Mouse (Mus musculus) brown adipose tissue, adult 24 weeks (tissue): ENCODE data around the gene Mtif2. TPM values are rescaled to one million over a fixed set of nuclear protein-coding genes. Genes with fewer than 3 reads are reported as not detected.
A peak's percentile ranks its signal among the peaks of the same experiment; 100 is the strongest.

Source experiments
- H3K27ac ChIP-seq: fragments of 200-500 bp; replicated peaks from 2 replicates; pipeline ENCODE4 v1.5.1; 2012; ENCODE audit warnings: low read depth, mild to moderate bottlenecking, low read length
- H3K4me1 ChIP-seq: fragments of 200-500 bp; 2 replicates; pipeline ENCODE4 v1.6.1; 2012; ENCODE audit warnings: low read length, mixed read lengths; ENCODE audit not compliant: control insufficient read depth, insufficient read depth, insufficient read length
- H3K4me3 ChIP-seq: fragments of 200-500 bp; 2 replicates; pipeline ENCODE4 v1.5.1; 2012; ENCODE audit warnings: low read depth, mild to moderate bottlenecking, low read length, moderate library complexity; ENCODE audit not compliant: insufficient read depth
- polyA plus RNA-seq: library from polyadenylated mRNA; stranded (reverse); fragments of >200 nt; gene quantifications from 2 replicates; pipeline ENCODE4 v1.2.4, GENCODE M21; 2012; ENCODE audit not compliant: missing spikeins, insufficient read depth, insufficient read length

Mtif2 gene
- polyA plus RNA-seq, 1 experiment: 51.4 TPM

DNA sequence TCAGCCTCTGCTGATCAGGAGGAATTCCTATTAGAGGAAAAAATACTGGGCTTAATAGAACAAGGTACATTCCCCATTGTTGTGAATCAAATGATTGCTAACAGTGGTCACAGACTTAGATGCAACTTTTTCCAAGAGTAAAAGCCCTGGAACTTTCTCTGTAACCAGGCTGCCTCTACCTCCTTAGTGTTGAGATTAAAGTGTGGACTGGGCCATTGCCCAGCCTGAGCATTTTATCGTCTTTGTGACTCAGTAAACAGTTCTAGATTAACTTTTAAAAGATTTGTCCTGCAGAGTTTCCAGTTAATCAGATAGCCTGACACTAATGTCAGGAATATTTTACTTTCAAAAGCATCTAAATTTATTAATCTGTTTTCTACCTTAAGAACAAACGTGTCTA, 20.6 kb downstream of the Mtif2 start:
- H3K4me1 ChIP-seq: 0 out of 2 replicates have a peak, but pooled peaks cover 2% of the 10 kb centered on the region
- peak overlapping the region; percentile 97; the same call in 1 of the 2 replicates for H3K4me3 ChIP-seq
- H3K27ac ChIP-seq: no peak overlapping the region

DNA sequence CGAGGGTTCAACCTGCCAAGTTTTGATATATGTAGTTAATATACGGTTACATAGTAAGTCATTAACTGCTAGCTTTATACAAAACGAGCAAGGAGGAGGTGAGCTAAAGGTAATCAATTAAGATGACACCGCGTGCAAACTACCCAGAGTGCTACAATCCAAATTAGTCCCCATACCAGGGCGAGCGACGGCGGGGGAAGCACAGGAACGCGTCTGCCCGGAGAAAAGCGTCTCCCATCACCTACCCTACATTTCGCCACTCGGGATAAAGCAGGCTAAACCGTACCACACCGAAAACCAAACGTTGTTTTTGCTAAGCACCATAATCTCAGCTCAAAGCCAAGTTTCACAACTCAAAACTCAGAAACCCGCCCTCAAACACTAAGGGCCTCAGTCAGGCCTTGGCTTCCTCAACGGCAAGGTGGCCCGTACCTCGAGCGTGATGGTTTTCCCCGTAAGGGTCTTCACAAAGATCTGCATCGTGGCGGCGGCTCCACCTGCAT, 21.1 kb downstream of the Mtif2 start:
- Histone ChIP-seq H3K4me3 (peak overlapping the region; percentile 97), H3K4me1 (0 out of 2 replicates have a peak, but pooled peaks cover 2% of the 10 kb centered on the region), H3K27ac (peak overlapping the region; percentile 75)

DNA sequence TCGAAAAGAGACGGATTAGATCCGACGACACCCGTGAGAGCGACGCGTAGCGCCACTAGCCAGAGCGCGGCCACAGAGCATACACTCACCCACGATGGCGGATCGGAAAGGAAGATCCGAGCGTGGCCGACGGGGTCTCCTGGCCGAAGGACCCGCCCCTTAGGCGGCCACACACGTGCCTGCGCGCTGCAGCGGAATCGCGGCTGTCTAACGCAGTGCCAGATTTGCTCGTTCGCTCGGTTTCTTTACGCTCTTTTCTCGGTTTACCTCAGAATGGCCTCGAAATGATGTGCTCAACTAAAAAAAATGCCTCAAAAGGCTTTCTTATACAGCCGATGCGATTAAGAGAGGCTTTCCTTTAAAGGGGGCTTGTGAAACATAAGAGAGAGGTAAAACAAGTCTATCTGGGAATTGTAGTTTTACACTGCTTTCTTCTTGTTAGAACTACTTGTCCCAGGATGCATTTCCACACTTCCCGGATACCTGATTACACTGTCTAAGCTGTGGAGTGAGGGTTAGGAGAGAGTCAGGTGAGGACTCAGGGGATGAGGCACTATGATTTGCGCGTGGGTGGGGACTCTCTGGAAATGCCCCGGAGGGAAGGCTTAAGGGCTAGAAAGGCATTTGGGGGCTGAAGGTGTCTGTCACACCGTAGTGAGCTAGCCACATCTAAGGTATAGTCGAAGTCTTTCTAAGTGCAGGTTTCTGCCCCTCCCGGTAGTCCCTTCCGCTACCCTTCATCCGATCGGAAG, 21.7 kb downstream of the Mtif2 start, which contains the start of the genes Clhc1 and Rps27a:
TSS of gene Clhc1 (plus strand) at position 199 of the 752 bp plus-strand sequence.
TSS of gene Rps27a (minus strand) at position 358 of the 752 bp plus-strand sequence.
- Histone ChIP-seq H3K4me3 (peak within 1 kb of the TSS; percentile 97), H3K27ac (peak within 1 kb of the TSS; percentile 99), H3K4me1 (0 out of 2 replicates have a peak, but pooled peaks cover 2% of the 10 kb centered on the region)

DNA sequence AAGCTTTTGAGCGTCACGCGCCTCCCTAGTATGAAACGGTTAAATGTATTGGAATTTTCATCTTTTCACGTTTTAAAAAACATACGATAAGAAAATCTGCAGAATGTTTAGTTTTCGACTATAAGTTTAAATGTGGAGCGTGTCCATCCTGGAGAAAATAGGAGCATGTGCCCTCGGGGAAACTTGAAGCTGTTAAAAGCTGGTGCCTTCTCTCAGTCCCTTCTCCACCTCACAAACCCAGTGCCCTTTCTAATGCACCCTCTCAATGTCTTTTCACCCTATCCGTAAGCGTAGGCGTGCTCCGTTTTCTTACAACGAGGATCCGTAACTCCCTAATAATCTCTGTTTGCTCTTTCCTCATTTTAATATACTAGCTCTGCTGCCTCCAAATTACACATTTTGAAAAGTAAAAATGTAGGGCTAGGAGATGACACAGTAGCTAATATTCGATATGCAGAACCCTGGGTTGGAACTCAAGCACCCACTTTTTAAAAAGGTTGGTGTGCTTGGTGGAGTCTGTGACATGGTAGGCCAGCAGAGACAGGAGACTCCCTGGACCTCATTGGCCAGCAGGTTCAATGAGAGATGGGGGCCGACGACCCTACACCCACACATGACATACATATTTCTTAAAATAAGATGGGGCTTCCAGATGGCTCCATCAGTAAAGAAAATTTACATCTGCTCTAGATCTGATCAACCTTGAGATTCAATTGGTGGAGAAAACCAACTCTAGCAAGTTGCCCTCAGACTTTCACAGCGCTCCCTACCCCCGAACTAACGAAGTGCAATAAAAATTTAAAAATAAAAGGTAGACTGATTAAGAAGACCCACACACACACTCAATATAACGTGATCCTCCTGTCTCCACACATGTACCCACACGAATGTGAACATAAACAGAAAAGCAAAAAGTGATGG, 22.6 kb downstream of the Mtif2 start:
- peak overlapping the region; percentile 97 for H3K4me3 ChIP-seq
- peak overlapping the region; percentile 58 for H3K27ac ChIP-seq

GRCm38 (mm10) chr11:29549425-29549778, 23.2 kb downstream of the Mtif2 start:
- Histone ChIP-seq H3K4me3 (no peak overlapping the region), H3K27ac (no peak overlapping the region), H3K4me1 (0 out of 2 replicates have a peak, but pooled peaks cover 2% of the 10 kb centered on the region)

More for the DNA sequence above, 22.6 kb downstream of the Mtif2 start:
- H3K4me1 ChIP-seq: 0 out of 2 replicates have a peak, but pooled peaks cover 2% of the 10 kb centered on the region

- Histone ChIP-seq H3K4me3 (no peak overlapping the region), H3K4me1 (no peaks in the 10 kb centered on the region), H3K27ac (no peak overlapping the region)
These were observed 34.2 kb downstream of the Mtif2 start for GRCm38 (mm10) chr11:29560452-29560851.

- Histone ChIP-seq H3K27ac (no peak overlapping the region), H3K4me3 (no peak overlapping the region), H3K4me1 (no peaks in the 10 kb centered on the region)
These were observed 34.8 kb downstream of the Mtif2 start for GRCm38 (mm10) chr11:29560990-29561389.

- Histone ChIP-seq H3K4me3 (no peak overlapping the region), H3K4me1 (no peaks in the 10 kb centered on the region), H3K27ac (no peak overlapping the region)
These were observed 37.2 kb downstream of the Mtif2 start for GRCm38 (mm10) chr11:29563406-29563805.

GRCm38 (mm10) chr11:29571536-29571935, 45.3 kb downstream of the Mtif2 start:
- H3K4me1 ChIP-seq: no peaks in the 10 kb centered on the region

DNA sequence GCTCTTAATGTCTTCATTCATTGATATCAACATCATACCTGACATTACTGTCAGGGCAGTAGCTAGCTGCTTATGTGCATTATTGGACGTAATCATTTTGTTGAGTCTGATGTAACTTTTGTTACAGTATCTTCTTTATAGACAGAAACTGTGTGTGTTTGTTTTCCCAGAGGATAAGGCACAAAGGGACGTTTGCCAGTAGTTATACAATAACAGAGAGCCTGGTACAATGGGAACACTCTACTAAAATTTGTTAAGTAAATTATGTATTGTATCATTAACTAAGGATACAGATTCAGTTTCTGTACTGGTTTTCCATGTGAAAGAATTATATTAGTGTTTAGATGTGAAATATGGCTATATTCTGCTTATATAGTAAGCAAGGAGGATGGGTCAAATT, 46.4 kb downstream of the Mtif2 start:
- no peak overlapping the region for H3K4me3 ChIP-seq
- H3K4me1 ChIP-seq: no peaks in the 10 kb centered on the region
- no peak overlapping the region for H3K27ac ChIP-seq

More at GRCm38 (mm10) chr11:29571536-29571935, 45.3 kb downstream of the Mtif2 start:
- H3K4me3 ChIP-seq: no peak overlapping the region
- H3K27ac ChIP-seq: no peak overlapping the region

DNA sequence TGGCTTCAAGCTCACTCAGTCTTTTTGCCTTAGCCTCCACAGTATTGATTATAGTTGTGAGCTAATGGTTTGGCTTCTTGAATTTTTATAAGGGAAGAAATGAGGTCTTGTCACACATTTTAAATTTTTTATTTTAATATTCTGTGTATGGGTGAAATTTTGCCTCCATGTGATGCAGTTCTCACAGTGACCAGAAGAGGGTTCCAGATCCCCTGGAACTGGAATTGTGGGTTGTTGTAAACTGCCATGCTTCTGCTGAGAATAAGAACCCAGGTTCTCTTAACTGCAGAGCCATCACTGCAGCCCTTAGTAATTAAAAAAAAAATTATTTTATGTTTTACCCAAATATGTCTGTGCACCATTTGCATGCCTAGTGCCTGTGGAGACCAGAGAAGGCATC, 53.4 kb downstream of the Mtif2 start:
- Histone ChIP-seq H3K27ac (no peak overlapping the region), H3K4me3 (no peak overlapping the region), H3K4me1 (no peaks in the 10 kb centered on the region)

Other genes starting within 250 kb of the Mtif2 start
- gene Ccdc88a, start 152.8 kb upstream of the Mtif2 start, polyA plus RNA-seq: 5.3 and 6.8 TPM in 2 replicates
- gene Prorsd1, start 11.4 kb upstream of the Mtif2 start, polyA plus RNA-seq: 45.5 and 67.5 TPM in 2 replicates
- gene Clhc1, start 21.5 kb downstream of the Mtif2 start, polyA plus RNA-seq: not detected in 2 replicates
- 581 and 723 TPM in 2 replicates for gene Rps27a, start 21.7 kb downstream of the Mtif2 start, polyA plus RNA-seq
- 656 and 986 TPM in 2 replicates for gene Rtn4, start 166.5 kb downstream of the Mtif2 start, polyA plus RNA-seq